Mouse (Mus musculus): ENCODE results near the gene Rad9a. TPM values are rescaled to one million over a fixed set of nuclear protein-coding genes. Genes with fewer than 3 reads are reported as not detected.
A peak's percentile ranks its signal among the peaks of the same experiment; 100 is the strongest.

Gene Rad9a
- polyA plus RNA-seq, 1 experiment from 2014 or later, result 33.2 TPM

GRCm38 (mm10) chr19:4203604-4204326 is 2.3 kb upstream of the Rad9a start:
- Histone ChIP-seq H3K36me3 (ENCODE audit: control insufficient read depth, insufficient read depth, low read length) (peaks cover 16% of the 10 kb centered on the region), H3K27me3 (replicated peaks; ENCODE audit: control insufficient read depth, insufficient read depth, low read length) (no peaks in the 10 kb centered on the region), H3K9me3 (ENCODE audit: control insufficient read depth, low read length) (no peaks in the 10 kb centered on the region), H3K27ac (ENCODE audit: low read depth) (no peak overlapping the region), H3K4me1 (replicated peaks; ENCODE audit: control insufficient read depth, insufficient read depth, low read length) (peaks cover 19% of the 10 kb centered on the region), H3K4me2 (ENCODE audit: low read length) (no peak overlapping the region), H3K4me3 (ENCODE audit: low read depth, low read length) (no peak overlapping the region), H3K9ac (ENCODE audit: low read length) (no peak overlapping the region)
- 75% methylated on average over 13 of the region's 13 CpGs for WGBS
- no peak for ATAC-seq (replicated peaks; ENCODE audit: low FRiP score, low TSS enrichment, low read depth)
- DNase-seq (ENCODE audit: low spot score), result no peak

- ATAC-seq (replicated peaks; ENCODE audit: low FRiP score, low TSS enrichment, low read depth) (no peak), DNase-seq (ENCODE audit: low spot score) (no peak)
- Histone ChIP-seq H3K9me3 (ENCODE audit: control insufficient read depth, low read length) (no peaks in the 10 kb centered on the region), H3K4me2 (ENCODE audit: low read length) (no peak overlapping the region), H3K9ac (ENCODE audit: low read length) (no peak overlapping the region), H3K27ac (ENCODE audit: low read depth) (no peak overlapping the region), H3K27me3 (replicated peaks; ENCODE audit: control insufficient read depth, insufficient read depth, low read length) (no peaks in the 10 kb centered on the region), H3K36me3 (ENCODE audit: control insufficient read depth, insufficient read depth, low read length) (peaks cover 19% of the 10 kb centered on the region), H3K4me3 (ENCODE audit: low read depth, low read length) (no peak overlapping the region), H3K4me1 (replicated peaks; ENCODE audit: control insufficient read depth, insufficient read depth, low read length) (peaks cover 16% of the 10 kb centered on the region)
- WGBS, result 63% methylated on average over 3 of the region's 3 CpGs
Measured at GRCm38 (mm10) chr19:4203148-4203547, 1.7 kb upstream of the Rad9a start.

GRCm38 (mm10) chr19:4202149-4202548 is 687 bp upstream of the Rad9a start:
- H3K9me3 ChIP-seq (ENCODE audit: control insufficient read depth, low read length), result no peaks in the 10 kb centered on the region
- no peak overlapping the region for H3K27ac ChIP-seq (ENCODE audit: low read depth)
- ATAC-seq (replicated peaks; ENCODE audit: low FRiP score, low TSS enrichment, low read depth) (no peak), DNase-seq (ENCODE audit: low spot score) (no peak)
- peak overlapping the region; percentile 62 for H3K9ac ChIP-seq (ENCODE audit: low read length)
- H3K4me1 ChIP-seq (replicated peaks; ENCODE audit: control insufficient read depth, insufficient read depth, low read length), result peaks cover 16% of the 10 kb centered on the region
- H3K4me3 ChIP-seq (ENCODE audit: low read depth, low read length), result peak overlapping the region; percentile 67
- no peaks in the 10 kb centered on the region for H3K27me3 ChIP-seq (replicated peaks; ENCODE audit: control insufficient read depth, insufficient read depth, low read length)
- peaks cover 24% of the 10 kb centered on the region for H3K36me3 ChIP-seq (ENCODE audit: control insufficient read depth, insufficient read depth, low read length)
- peak overlapping the region; percentile 99 for H3K4me2 ChIP-seq (ENCODE audit: low read length)
- WGBS, result 20% methylated on average over 7 of the region's 7 CpGs

GRCm38 (mm10) chr19:4197180-4197579 is 4.3 kb downstream of the Rad9a start:
- Histone ChIP-seq H3K4me2 (ENCODE audit: low read length) (no peak overlapping the region), H3K36me3 (ENCODE audit: control insufficient read depth, insufficient read depth, low read length) (peaks cover 66% of the 10 kb centered on the region), H3K27ac (ENCODE audit: low read depth) (no peak overlapping the region), H3K4me1 (replicated peaks; ENCODE audit: control insufficient read depth, insufficient read depth, low read length) (peaks cover 32% of the 10 kb centered on the region), H3K27me3 (replicated peaks; ENCODE audit: control insufficient read depth, insufficient read depth, low read length) (no peaks in the 10 kb centered on the region), H3K4me3 (ENCODE audit: low read depth, low read length) (no peak overlapping the region), H3K9ac (ENCODE audit: low read length) (no peak overlapping the region), H3K9me3 (ENCODE audit: control insufficient read depth, low read length) (no peaks in the 10 kb centered on the region)
- WGBS, result 74% methylated on average over 3 of the region's 3 CpGs
- DNase-seq (ENCODE audit: low spot score) (no peak), ATAC-seq (replicated peaks; ENCODE audit: low FRiP score, low TSS enrichment, low read depth) (no peak)

GRCm38 (mm10) chr19:4196548-4196947 is 4.9 kb downstream of the Rad9a start:
- H3K27ac ChIP-seq (ENCODE audit: low read depth), result no peak overlapping the region
- 18% methylated on average over 5 of the region's 5 CpGs for WGBS
- DNase-seq (ENCODE audit: low spot score), result no peak

GRCm38 (mm10) chr19:4196048-4196447 is 5.4 kb downstream of the Rad9a start:
- Histone ChIP-seq H3K36me3 (ENCODE audit: control insufficient read depth, insufficient read depth, low read length) (peaks cover 66% of the 10 kb centered on the region), H3K27ac (ENCODE audit: low read depth) (no peak overlapping the region)

More at GRCm38 (mm10) chr19:4196548-4196947, 4.9 kb downstream of the Rad9a start:
- no peak overlapping the region for H3K9ac ChIP-seq (ENCODE audit: low read length)
- peaks cover 29% of the 10 kb centered on the region for H3K4me1 ChIP-seq (replicated peaks; ENCODE audit: control insufficient read depth, insufficient read depth, low read length)
- H3K4me3 ChIP-seq (ENCODE audit: low read depth, low read length), result no peak overlapping the region
- no peaks in the 10 kb centered on the region for H3K9me3 ChIP-seq (ENCODE audit: control insufficient read depth, low read length)
- H3K36me3 ChIP-seq (ENCODE audit: control insufficient read depth, insufficient read depth, low read length), result peaks cover 66% of the 10 kb centered on the region
- H3K4me2 ChIP-seq (ENCODE audit: low read length), result no peak overlapping the region
- ATAC-seq (replicated peaks; ENCODE audit: low FRiP score, low TSS enrichment, low read depth), result no peak
- H3K27me3 ChIP-seq (replicated peaks; ENCODE audit: control insufficient read depth, insufficient read depth, low read length), result no peaks in the 10 kb centered on the region

GRCm38 (mm10) chr19:4194776-4195650 is 6.4 kb downstream of the Rad9a start:
- Histone ChIP-seq H3K4me3 (ENCODE audit: low read depth, low read length) (no peak overlapping the region), H3K9me3 (ENCODE audit: control insufficient read depth, low read length) (no peaks in the 10 kb centered on the region), H3K27me3 (replicated peaks; ENCODE audit: control insufficient read depth, insufficient read depth, low read length) (no peaks in the 10 kb centered on the region), H3K4me1 (replicated peaks; ENCODE audit: control insufficient read depth, insufficient read depth, low read length) (peaks cover 24% of the 10 kb centered on the region), H3K9ac (ENCODE audit: low read length) (no peak overlapping the region), H3K27ac (ENCODE audit: low read depth) (no peak overlapping the region), H3K4me2 (ENCODE audit: low read length) (no peak overlapping the region), H3K36me3 (ENCODE audit: control insufficient read depth, insufficient read depth, low read length) (peaks cover 62% of the 10 kb centered on the region)
- ATAC-seq (replicated peaks; ENCODE audit: low FRiP score, low TSS enrichment, low read depth) (no peak), DNase-seq (ENCODE audit: low spot score) (no peak)
- WGBS, result 80% methylated on average over 12 of the region's 12 CpGs

More at GRCm38 (mm10) chr19:4196048-4196447, 5.4 kb downstream of the Rad9a start:
- H3K27me3 ChIP-seq (replicated peaks; ENCODE audit: control insufficient read depth, insufficient read depth, low read length), result no peaks in the 10 kb centered on the region
- ATAC-seq (replicated peaks; ENCODE audit: low FRiP score, low TSS enrichment, low read depth), result no peak
- no peak for DNase-seq (ENCODE audit: low spot score)
- H3K9me3 ChIP-seq (ENCODE audit: control insufficient read depth, low read length), result no peaks in the 10 kb centered on the region
- H3K4me3 ChIP-seq (ENCODE audit: low read depth, low read length), result no peak overlapping the region
- no peak overlapping the region for H3K9ac ChIP-seq (ENCODE audit: low read length)
- 50% methylated on average over 2 of the region's 2 CpGs for WGBS
- peaks cover 30% of the 10 kb centered on the region for H3K4me1 ChIP-seq (replicated peaks; ENCODE audit: control insufficient read depth, insufficient read depth, low read length)
- no peak overlapping the region for H3K4me2 ChIP-seq (ENCODE audit: low read length)

- 85% methylated on average over 8 of the region's 8 CpGs for WGBS
- H3K9ac ChIP-seq (ENCODE audit: low read length), result no peak overlapping the region
- peaks cover 23% of the 10 kb centered on the region for H3K4me1 ChIP-seq (replicated peaks; ENCODE audit: control insufficient read depth, insufficient read depth, low read length)
- no peak overlapping the region for H3K4me3 ChIP-seq (ENCODE audit: low read depth, low read length)
- no peak overlapping the region for H3K27ac ChIP-seq (ENCODE audit: low read depth)
- ATAC-seq (replicated peaks; ENCODE audit: low FRiP score, low TSS enrichment, low read depth), result no peak
- H3K36me3 ChIP-seq (ENCODE audit: control insufficient read depth, insufficient read depth, low read length), result peaks cover 54% of the 10 kb centered on the region
- DNase-seq (ENCODE audit: low spot score), result no peak
- no peaks in the 10 kb centered on the region for H3K9me3 ChIP-seq (ENCODE audit: control insufficient read depth, low read length)
- H3K27me3 ChIP-seq (replicated peaks; ENCODE audit: control insufficient read depth, insufficient read depth, low read length), result no peaks in the 10 kb centered on the region
- no peak overlapping the region for H3K4me2 ChIP-seq (ENCODE audit: low read length)
Measured at GRCm38 (mm10) chr19:4194021-4194724, 7.3 kb downstream of the Rad9a start.
